Mouse (Mus musculus) liver, adult 2 months (tissue): ENCODE data around the gene Tead2. TPM values are rescaled to one million over a fixed set of nuclear protein-coding genes. Genes with fewer than 3 reads are reported as not detected.

Source experiments
- DNase-seq: peaks from one replicate; pipeline ENCODE4 v3.0.0-alpha.2; 2011; ENCODE audit warnings: low read depth, low spot score; ENCODE audit errors: extremely low read depth
- H3K27ac ChIP-seq: fragments of 200-500 bp; replicated peaks from 2 replicates; pipeline ENCODE4 v1.5.1; 2012; ENCODE audit warnings: low read depth, mild to moderate bottlenecking, control low read depth, inconsistent platforms, low read length; ENCODE audit not compliant: insufficient read depth
- H3K27me3 ChIP-seq: fragments of 200-500 bp; 2 replicates; pipeline ENCODE4 v1.6.1; 2012; ENCODE audit warnings: mild to moderate bottlenecking, moderate library complexity, low read length, inconsistent platforms; ENCODE audit not compliant: control insufficient read depth, insufficient read depth
- H3K36me3 ChIP-seq: fragments of 200-500 bp; 2 replicates; pipeline ENCODE4 v1.6.1; 2012; ENCODE audit warnings: low read length, inconsistent platforms; ENCODE audit not compliant: control insufficient read depth, insufficient read depth
- H3K4me1 ChIP-seq: fragments of 200-500 bp; 2 replicates; pipeline ENCODE4 v1.6.1; 2011; ENCODE audit warnings: low read length; ENCODE audit not compliant: control insufficient read depth, insufficient read depth
- H3K4me3 ChIP-seq: fragments of 200-500 bp; 2 replicates; pipeline ENCODE4 v1.5.1; 2011; ENCODE audit warnings: low read depth, mild to moderate bottlenecking, control low read depth, low read length, moderate library complexity; ENCODE audit not compliant: insufficient read depth
- H3K79me2 ChIP-seq: fragments of 200-500 bp; 2 replicates; pipeline ENCODE4 v1.6.1; 2012; ENCODE audit warnings: inconsistent platforms, mild to moderate bottlenecking, low read length, moderate library complexity; ENCODE audit not compliant: control insufficient read depth, insufficient read depth
- H3K9ac ChIP-seq: fragments of 200-500 bp; 2 replicates; pipeline ENCODE4 v1.6.1; 2012; ENCODE audit warnings: low read depth, mild to moderate bottlenecking, control low read depth, inconsistent platforms, low read length
- CTCF ChIP-seq: fragments of 200-500 bp; IDR thresholded peaks from 2 replicates; pipeline ENCODE4 v1.5.1; 2011; ENCODE audit warnings: low read depth, low read length, control low read depth
- POLR2A ChIP-seq: fragments of 200-500 bp; IDR thresholded peaks from 2 replicates; pipeline ENCODE4 v1.6.1; 2011; ENCODE audit warnings: low read length, control low read depth; ENCODE audit not compliant: insufficient read depth; ENCODE audit errors: extremely low read depth
- WGBS: fragments of 180-500 bp; shearing (Covaris S2); methylation state at CpG from one replicate; pipeline ENCODE4 v1.1.7; 2018; 5-methylcytosine and 5-hydroxymethylcytosine counted together
- polyA plus RNA-seq: library from polyadenylated mRNA; depleted of rRNA; stranded (reverse); fragments of >200 nt; gene quantifications from 2 replicates; pipeline ENCODE4 v1.2.3, GENCODE M21; 2012
- total RNA-seq: library from RNA; depleted of rRNA; stranded (reverse); fragments of >200 nt; gene quantifications from 2 replicates; pipeline ENCODE4 v1.2.3, GENCODE M21; 2014

Tead2 gene
- total and polyA plus RNA-seq, 2 experiments: 1.5 to 2.9 TPM

- no peak overlapping the region for H3K27ac ChIP-seq
- 74% methylated on average over 7 of the region's 7 CpGs for WGBS
- H3K36me3 ChIP-seq: no peaks in the 10 kb centered on the region
- H3K9ac ChIP-seq: no peak overlapping the region
- TF ChIP-seq POLR2A: no peak
- no peaks in the 10 kb centered on the region for H3K79me2 ChIP-seq
- H3K4me3 ChIP-seq: no peak overlapping the region
- no peak for DNase-seq
- no peaks in the 10 kb centered on the region for H3K27me3 ChIP-seq
- peaks cover 14% of the 10 kb centered on the region for H3K4me1 ChIP-seq
Measured at GRCm38 (mm10) chr7:45262266-45262665, 46.7 kb downstream of the Tead2 start.

- Histone ChIP-seq H3K9ac (no peak overlapping the region), H3K79me2 (no peaks in the 10 kb centered on the region), H3K4me3 (no peak overlapping the region), H3K4me1 (peaks cover 14% of the 10 kb centered on the region), H3K27ac (no peak overlapping the region), H3K27me3 (no peaks in the 10 kb centered on the region), H3K36me3 (no peaks in the 10 kb centered on the region)
- TF ChIP-seq POLR2A (no peak), CTCF (no peak)
- 89% methylated on average over 7 of the region's 7 CpGs for WGBS
- DNase-seq: no peak
Measured at GRCm38 (mm10) chr7:45263006-45263607, 47.6 kb downstream of the Tead2 start.

- Histone ChIP-seq H3K4me1 (peaks cover 14% of the 10 kb centered on the region), H3K36me3 (no peaks in the 10 kb centered on the region), H3K27me3 (no peaks in the 10 kb centered on the region), H3K9ac (0 out of 2 replicates have a peak overlapping the region, but pooled peaks have one; percentile 31), H3K4me3 (no peak overlapping the region), H3K79me2 (no peaks in the 10 kb centered on the region), H3K27ac (peak overlapping the region; percentile 66)
- WGBS: 26% methylated on average over 3 of the region's 3 CpGs
- peak; percentile 90 for DNase-seq
- TF ChIP-seq POLR2A (no peak), CTCF (peak; percentile 58)
Measured at GRCm38 (mm10) chr7:45264348-45264747, 48.8 kb downstream of the Tead2 start.

DNA sequence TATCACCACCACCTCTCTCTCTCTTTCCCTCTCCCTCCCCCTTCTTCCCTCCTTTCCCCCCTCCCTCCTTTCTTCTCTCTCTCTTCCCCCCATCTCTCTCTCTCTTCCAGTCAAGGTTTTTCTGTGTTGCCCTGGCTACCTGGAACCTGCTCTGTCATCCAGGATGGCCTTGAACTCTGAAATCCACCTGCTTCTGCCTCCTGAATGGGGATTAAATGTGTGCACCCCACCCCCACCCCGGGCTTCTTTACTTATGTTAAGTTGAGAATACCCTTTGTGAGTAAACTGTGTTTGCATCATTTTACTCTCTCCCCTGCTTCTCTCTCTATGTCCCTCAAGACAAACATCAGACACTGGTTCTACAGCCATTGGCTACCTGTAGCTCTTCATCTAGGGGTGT is 50.0 kb downstream of the Tead2 start:
- TF ChIP-seq CTCF (no peak), POLR2A (no peak)
- Histone ChIP-seq H3K4me3 (no peak overlapping the region), H3K4me1 (peaks cover 14% of the 10 kb centered on the region), H3K36me3 (no peaks in the 10 kb centered on the region), H3K9ac (no peak overlapping the region), H3K27ac (no peak overlapping the region), H3K79me2 (no peaks in the 10 kb centered on the region), H3K27me3 (no peaks in the 10 kb centered on the region)
- 80% methylated on average over 1 of the region's 1 CpGs for WGBS
- DNase-seq: peak; percentile 52

- H3K36me3 ChIP-seq: no peaks in the 10 kb centered on the region
- no peak overlapping the region for H3K4me3 ChIP-seq
- 90% methylated on average over 10 of the region's 10 CpGs for WGBS
- H3K27ac ChIP-seq: no peak overlapping the region
- DNase-seq: no peak
- H3K4me1 ChIP-seq: peaks cover 3% of the 10 kb centered on the region
- no peak overlapping the region for H3K9ac ChIP-seq
- TF ChIP-seq CTCF (no peak), POLR2A (no peak)
- no peaks in the 10 kb centered on the region for H3K27me3 ChIP-seq
- H3K79me2 ChIP-seq: no peaks in the 10 kb centered on the region
Measured at GRCm38 (mm10) chr7:45272786-45273412, 57.3 kb downstream of the Tead2 start.

DNA sequence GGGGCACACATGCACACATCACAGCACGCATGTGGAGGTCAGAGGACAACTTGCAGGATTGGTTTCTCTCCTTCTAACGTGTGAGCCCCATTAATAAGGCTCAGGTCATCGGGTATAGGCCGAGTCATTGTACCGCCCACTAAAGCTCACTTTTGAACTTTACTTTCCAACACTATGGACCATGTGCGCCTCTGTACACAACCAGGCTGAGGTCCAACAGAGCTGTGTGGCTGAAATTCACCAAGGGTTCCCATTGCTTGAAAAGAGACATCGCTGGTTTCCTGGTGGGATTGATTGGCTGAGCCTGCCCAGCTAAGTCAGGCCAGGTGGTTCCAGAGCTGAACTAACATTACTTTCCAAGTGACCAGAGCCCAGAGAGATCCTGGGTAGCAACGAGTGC is 58.1 kb downstream of the Tead2 start:
- DNase-seq: no peak
- Histone ChIP-seq H3K4me1 (peaks cover 3% of the 10 kb centered on the region), H3K79me2 (no peaks in the 10 kb centered on the region), H3K9ac (no peak overlapping the region), H3K4me3 (no peak overlapping the region), H3K27ac (no peak overlapping the region), H3K36me3 (no peaks in the 10 kb centered on the region), H3K27me3 (no peaks in the 10 kb centered on the region)
- WGBS: 47% methylated on average over 8 of the region's 8 CpGs
- no peak for TF ChIP-seq POLR2A
- no peak for TF ChIP-seq CTCF
